Comparison of ENCODE assay signal across 27 mouse cellular contexts in the genomic region with DNA sequence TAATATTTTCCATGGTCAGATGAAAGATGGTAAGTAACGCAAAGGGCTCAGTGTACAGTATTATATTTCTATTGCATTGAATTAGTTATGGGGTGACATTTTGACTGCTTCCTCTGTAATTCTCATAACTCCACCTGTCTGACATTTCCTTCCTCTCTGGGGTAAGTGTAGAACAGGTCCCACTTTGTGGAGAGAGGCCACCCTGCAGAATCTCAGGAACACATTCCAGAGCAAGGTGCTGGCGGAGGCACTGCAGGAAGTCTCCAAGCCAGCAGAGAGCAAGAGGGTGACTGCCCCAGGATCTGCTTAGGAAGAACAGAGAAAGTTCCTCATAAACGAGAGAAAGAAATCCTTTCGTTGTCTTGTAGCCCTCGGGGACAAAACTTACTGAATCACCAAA.
DNase-seq lines count a peak whose midpoint lies in the region; ATAC-seq lines count a peak whose summit lies in the region.
"Had no signal": no experiment of that assay in that cellular context is flagged by ENCODE, and none has a peak within 500 bp of the region (broad histone marks: within the 10 kb centered on the region; RNA-seq: fewer than 3 reads in every experiment).

No protein-coding gene starts in this region.

- H3K36me3 ChIP-seq in kidney, embryonic 16.5 days (ENCODE audit: insufficient read depth, low read length): no peaks in the 10 kb centered on the region
- no peaks in the 10 kb centered on the region for H3K36me3 ChIP-seq in kidney, embryonic 14.5 days (ENCODE audit: control insufficient read depth, insufficient read depth, low read length)
- H3K36me3 ChIP-seq in lung, embryonic 15.5 days: no peaks in the 10 kb centered on the region
- no peaks in the 10 kb centered on the region for H3K36me3 ChIP-seq in limb, embryonic 13.5 days
- H3K36me3 ChIP-seq: heart, embryonic 13.5 days; hindbrain, embryonic 10.5 days; hindbrain, embryonic 15.5 days; midbrain, embryonic 13.5 days; neural tube, embryonic 13.5 days had no signal

- WGBS in kidney, embryonic 16.5 days: 39% methylated on average over 5 of the region's 5 CpGs
- WGBS in kidney, embryonic 14.5 days: 54% methylated on average over 5 of the region's 5 CpGs
- WGBS in lung, embryonic 15.5 days: 43% methylated on average over 5 of the region's 5 CpGs
- 41% methylated on average over 5 of the region's 5 CpGs for WGBS in limb, embryonic 13.5 days

- DNase-seq in lung, postnatal 36 days: no peak
- peak; percentile 66 for DNase-seq in forelimb bud, embryonic 11.5 days (ENCODE audit: low read depth, low spot score)
- no peak for DNase-seq in ovary, postnatal 36 days (ENCODE audit: low spot score)
- DNase-seq: adrenal gland, postnatal 36 days; B cell, adult 2 months; cerebellum, adult 18-20 months; cerebellum, postnatal 14 days; gastrocnemius, postnatal 25 days; heart, adult 18-20 months; heart, postnatal 10 days; layer of hippocampus, postnatal 36 days; left cerebral cortex, postnatal 4 days; thymus, adult 2 months; thymus, postnatal 4 days had no signal

- H3K27me3 ChIP-seq in kidney, embryonic 16.5 days (ENCODE audit: insufficient read depth, low read length): no peaks in the 10 kb centered on the region
- H3K27me3 ChIP-seq in kidney, embryonic 14.5 days (ENCODE audit: control insufficient read depth, insufficient read depth, low read length): no peaks in the 10 kb centered on the region
- H3K27me3 ChIP-seq in lung, embryonic 15.5 days: no peaks in the 10 kb centered on the region
- 0 out of 2 replicates have a peak, but pooled peaks cover 2% of the 10 kb centered on the region for H3K27me3 ChIP-seq in limb, embryonic 13.5 days
- H3K27me3 ChIP-seq: forebrain, embryonic 13.5 days; heart, embryonic 13.5 days; hindbrain, embryonic 15.5 days; midbrain, embryonic 13.5 days; neural tube, embryonic 13.5 days had no signal

- H3K9me3 ChIP-seq in kidney, embryonic 16.5 days (ENCODE audit: low read length): peaks cover 5% of the 10 kb centered on the region; the same call in 1 of the 2 replicates
- no peaks in the 10 kb centered on the region; the same call in 1 of the 2 replicates for H3K9me3 ChIP-seq in kidney, embryonic 14.5 days (ENCODE audit: control insufficient read depth, low read length)
- no peaks in the 10 kb centered on the region for H3K9me3 ChIP-seq in lung, embryonic 15.5 days
- H3K9me3 ChIP-seq in limb, embryonic 13.5 days: 0 out of 2 replicates have a peak, but pooled peaks cover 5% of the 10 kb centered on the region
- H3K9me3 ChIP-seq: forebrain, embryonic 13.5 days; hindbrain, embryonic 15.5 days; midbrain, embryonic 13.5 days had no signal

- H3K4me3 ChIP-seq in kidney, embryonic 16.5 days (ENCODE audit: low read length): no peak overlapping the region
- H3K4me3 ChIP-seq in kidney, embryonic 14.5 days (ENCODE audit: low read length): no peak overlapping the region
- no peak overlapping the region for H3K4me3 ChIP-seq in lung, embryonic 15.5 days
- no peak overlapping the region for H3K4me3 ChIP-seq in limb, embryonic 13.5 days
- H3K4me3 ChIP-seq: forebrain, embryonic 13.5 days; heart, embryonic 13.5 days; hindbrain, embryonic 10.5 days; hindbrain, embryonic 15.5 days; midbrain, embryonic 13.5 days; neural tube, embryonic 13.5 days had no signal

- no peak for ATAC-seq in kidney, embryonic 16.5 days (ENCODE audit: low FRiP score, low TSS enrichment)
- ATAC-seq in kidney, embryonic 14.5 days (ENCODE audit: low FRiP score, low TSS enrichment): no peak
- ATAC-seq in lung, embryonic 15.5 days (ENCODE audit: borderline replicate concordance, extremely low read depth, low FRiP score, low TSS enrichment): no peak
- no peak; the same call in 1 of the 2 replicates for ATAC-seq in limb, embryonic 13.5 days (ENCODE audit: low FRiP score, low read depth)
- ATAC-seq: forebrain, embryonic 13.5 days; inflammation-experienced regulatory T-cells, adult 6 months; midbrain, embryonic 13.5 days had no signal

- 0 out of 2 replicates have a peak overlapping the region, but pooled peaks have one; percentile 15 for H3K27ac ChIP-seq in kidney, embryonic 16.5 days (ENCODE audit: low read length)
- H3K27ac ChIP-seq in kidney, embryonic 14.5 days (ENCODE audit: low read depth, low read length): no peak overlapping the region
- peak overlapping the region; percentile 16 for H3K27ac ChIP-seq in lung, embryonic 15.5 days
- peak overlapping the region; percentile 55; the same call in 1 of the 2 replicates for H3K27ac ChIP-seq in limb, embryonic 13.5 days
- H3K27ac ChIP-seq: forebrain, embryonic 13.5 days; heart, embryonic 13.5 days; hindbrain, embryonic 10.5 days; hindbrain, embryonic 15.5 days; macrophage; midbrain, embryonic 13.5 days; neural tube, embryonic 13.5 days had no signal

- peaks cover 33% of the 10 kb centered on the region for H3K4me1 ChIP-seq in kidney, embryonic 16.5 days (ENCODE audit: insufficient read depth, low read length)
- H3K4me1 ChIP-seq in kidney, embryonic 14.5 days (ENCODE audit: control insufficient read depth, insufficient read depth, low read length): peaks cover 20% of the 10 kb centered on the region
- peaks cover 16% of the 10 kb centered on the region for H3K4me1 ChIP-seq in lung, embryonic 15.5 days
- peaks cover 36% of the 10 kb centered on the region for H3K4me1 ChIP-seq in limb, embryonic 13.5 days
- H3K4me1 ChIP-seq: midbrain, embryonic 13.5 days had no signal

- no peak overlapping the region for H3K9ac ChIP-seq in kidney, embryonic 16.5 days (replicated peaks; ENCODE audit: low read length)
- H3K9ac ChIP-seq in kidney, embryonic 14.5 days (ENCODE audit: low read depth, low read length): no peak overlapping the region
- H3K9ac ChIP-seq in lung, embryonic 15.5 days: no peak overlapping the region
- no peak overlapping the region for H3K9ac ChIP-seq in limb, embryonic 13.5 days
- H3K9ac ChIP-seq: forebrain, embryonic 13.5 days; heart, embryonic 13.5 days; hindbrain, embryonic 15.5 days; midbrain, embryonic 13.5 days; neural tube, embryonic 13.5 days had no signal

- H3K4me2 ChIP-seq in kidney, embryonic 16.5 days (replicated peaks; ENCODE audit: low read depth, low read length): no peak overlapping the region
- no peak overlapping the region for H3K4me2 ChIP-seq in kidney, embryonic 14.5 days (replicated peaks; ENCODE audit: low read depth, low read length)
- no peak overlapping the region for H3K4me2 ChIP-seq in lung, embryonic 15.5 days
- no peak overlapping the region for H3K4me2 ChIP-seq in limb, embryonic 13.5 days (replicated peaks)
- H3K4me2 ChIP-seq: forebrain, embryonic 13.5 days; heart, embryonic 13.5 days; hindbrain, embryonic 15.5 days; liver, embryonic 11.5 days; midbrain, embryonic 13.5 days; neural tube, embryonic 13.5 days had no signal
